Mouse (Mus musculus) adrenal gland, postnatal 10 days (tissue): Measurements from ENCODE around the gene Pip4k2b. TPM values are rescaled to one million over a fixed set of nuclear protein-coding genes. Genes with fewer than 3 reads are reported as not detected.
"Not testable (repeated sequence)": the region's sequence is repeated elsewhere in the genome, so short reads cannot be mapped to it uniquely, and the experiment has no call there.

ENCODE experiments used
- DNase-seq: peaks from one replicate; pipeline ENCODE4 v3.0.0; 2021; ENCODE audit warnings: mixed read lengths
- total RNA-seq, 2 experiments: library from RNA; stranded (reverse); gene quantifications; 2 replicates each; pipeline ENCODE4 v1.2.3; 2021

The Pip4k2b gene
- total RNA-seq, 2 experiments from 2014 or later = 27.3 to 33.3 TPM

- DNase-seq = peak; percentile 78
Observed at GRCm38 (mm10) chr11:97714784-97715760, 29.4 kb downstream of the Pip4k2b start.

GRCm38 (mm10) chr11:97714356-97714755, 30.1 kb downstream of the Pip4k2b start:
- DNase-seq = no peak

- DNase-seq = peak; percentile 71
Observed at GRCm38 (mm10) chr11:97713896-97714295, 30.6 kb downstream of the Pip4k2b start.

- DNase-seq = no peak
Observed at GRCm38 (mm10) chr11:97712286-97712685, 32.2 kb downstream of the Pip4k2b start.

GRCm38 (mm10) chr11:97711200-97711900, 33.2 kb downstream of the Pip4k2b start:
- no peak for DNase-seq

- not testable (repeated sequence) for DNase-seq
Observed at GRCm38 (mm10) chr11:97710067-97710466, 34.4 kb downstream of the Pip4k2b start.

GRCm38 (mm10) chr11:97703039-97703826, 41.3 kb downstream of the Pip4k2b start, which contains the start of gene Psmb3:
Gene Psmb3, plus strand, starts transcription at chr11:97703399.
- peak; percentile 99 for DNase-seq

GRCm38 (mm10) chr11:97702393-97702745, 42.1 kb downstream of the Pip4k2b start:
- DNase-seq = peak; percentile 95

- DNase-seq = no peak
Observed at GRCm38 (mm10) chr11:97701581-97702392, 42.7 kb downstream of the Pip4k2b start.

GRCm38 (mm10) chr11:97700746-97701580, 43.5 kb downstream of the Pip4k2b start:
- DNase-seq = peak; percentile 65

- DNase-seq = peak; percentile 87
Observed at GRCm38 (mm10) chr11:97700003-97700745, 44.3 kb downstream of the Pip4k2b start, which contains the start of gene Pcgf2. Gene Pcgf2, minus strand, starts transcription at chr11:97700497.

GRCm38 (mm10) chr11:97699626-97700002, 44.9 kb downstream of the Pip4k2b start:
- peak; percentile 91 for DNase-seq

- peak; percentile 89 for DNase-seq
Observed at GRCm38 (mm10) chr11:97698741-97699611, 45.5 kb downstream of the Pip4k2b start.

- peak; percentile 27 for DNase-seq
Observed at GRCm38 (mm10) chr11:97697891-97698529, 46.5 kb downstream of the Pip4k2b start.

GRCm38 (mm10) chr11:97697199-97697890, 47.2 kb downstream of the Pip4k2b start:
- DNase-seq = no peak

- no peak for DNase-seq
Observed at GRCm38 (mm10) chr11:97696669-97697068, 47.8 kb downstream of the Pip4k2b start.

GRCm38 (mm10) chr11:97695712-97696401, 48.6 kb downstream of the Pip4k2b start:
- DNase-seq = no peak
